Mouse (Mus musculus): Measurements from ENCODE around the gene Gng8. TPM values are rescaled to one million over a fixed set of nuclear protein-coding genes. Genes with fewer than 3 reads are reported as not detected.

Gng8 gene
- polyA plus RNA-seq, 1 experiment from 2014 or later, result 0.13 TPM

GRCm38 (mm10) chr7:16890944-16891343 lies 642 bp upstream of the Gng8 start:
- H3K9me3 ChIP-seq (replicated peaks), result peaks cover 5% of the 10 kb centered on the region
- 3% methylated on average over 23 of the region's 23 CpGs for WGBS (ENCODE audit: insufficient replicate concordance)
- H3K27me3 ChIP-seq, result peaks cover 97% of the 10 kb centered on the region
- H3K36me3 ChIP-seq (replicated peaks), result no peaks in the 10 kb centered on the region
- ATAC-seq (ENCODE audit: insufficient read depth), result no peak
- peaks cover 25% of the 10 kb centered on the region for H3K4me1 ChIP-seq (replicated peaks)
- H3K9ac ChIP-seq, result no peak overlapping the region
- no peak overlapping the region for H3K27ac ChIP-seq (replicated peaks)
- H3K4me2 ChIP-seq, result 0 out of 2 replicates have a peak overlapping the region, but pooled peaks have one; percentile 75
- H3K4me3 ChIP-seq (replicated peaks), result no peak overlapping the region

DNA sequence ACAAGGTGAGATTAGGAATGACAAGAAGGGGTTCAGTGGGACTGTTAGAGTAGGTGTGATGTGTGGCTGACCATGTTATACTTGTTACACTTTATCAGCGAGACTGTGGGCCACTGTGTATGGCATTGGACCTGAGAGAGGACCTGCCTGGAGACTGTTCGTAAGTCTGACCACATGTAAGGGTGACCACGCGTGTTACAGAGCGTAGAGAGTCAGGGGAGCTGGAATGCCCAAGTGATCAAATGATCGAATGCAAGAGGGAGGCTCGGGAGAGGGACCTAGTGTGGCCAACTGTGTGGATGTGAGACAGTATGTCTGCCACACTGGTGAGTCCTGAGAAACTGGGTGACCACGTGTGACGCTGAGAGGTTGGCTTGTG lies 755 bp downstream of the Gng8 start:
- peak overlapping the region; percentile 75 for H3K4me2 ChIP-seq
- H3K4me1 ChIP-seq (replicated peaks), result peaks cover 25% of the 10 kb centered on the region
- H3K27ac ChIP-seq (replicated peaks), result no peak overlapping the region
- H3K9ac ChIP-seq, result no peak overlapping the region
- H3K27me3 ChIP-seq, result peaks cover 83% of the 10 kb centered on the region
- ATAC-seq (ENCODE audit: insufficient read depth), result no peak
- no peaks in the 10 kb centered on the region for H3K9me3 ChIP-seq (replicated peaks)
- no peak overlapping the region for H3K4me3 ChIP-seq (replicated peaks)
- no peaks in the 10 kb centered on the region for H3K36me3 ChIP-seq (replicated peaks)
- 31% methylated on average over 9 of the region's 9 CpGs for WGBS (ENCODE audit: insufficient replicate concordance)

DNA sequence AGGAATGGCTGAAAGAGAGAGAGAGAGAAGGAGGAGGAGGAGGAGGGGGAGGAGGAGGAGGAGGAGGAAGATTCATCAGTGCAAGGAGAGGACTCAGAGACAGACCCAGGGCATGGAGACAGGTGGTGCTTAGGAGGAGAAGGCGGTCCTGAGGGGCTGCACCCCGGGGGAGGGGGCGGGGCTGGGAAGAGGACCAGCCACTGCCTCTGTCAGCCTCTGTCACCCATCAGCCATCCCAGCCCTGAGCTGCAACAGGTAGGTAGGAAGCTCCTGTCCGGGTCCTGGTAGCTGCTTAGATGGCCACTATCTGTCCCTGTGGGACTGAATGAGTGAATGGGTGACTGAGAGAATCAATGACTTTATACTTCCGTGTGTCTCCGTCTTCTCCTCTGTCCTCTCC lies 2.0 kb downstream of the Gng8 start:
- no peak overlapping the region for H3K27ac ChIP-seq (replicated peaks)
- H3K36me3 ChIP-seq (replicated peaks), result no peaks in the 10 kb centered on the region
- H3K4me3 ChIP-seq (replicated peaks), result no peak overlapping the region
- H3K9ac ChIP-seq, result no peak overlapping the region
- H3K4me1 ChIP-seq (replicated peaks), result peaks cover 25% of the 10 kb centered on the region
- no peaks in the 10 kb centered on the region for H3K9me3 ChIP-seq (replicated peaks)
- 8% methylated on average over 6 of the region's 6 CpGs for WGBS (ENCODE audit: insufficient replicate concordance)
- no peak for ATAC-seq (ENCODE audit: insufficient read depth)
- no peak overlapping the region for H3K4me2 ChIP-seq
- peaks cover 70% of the 10 kb centered on the region for H3K27me3 ChIP-seq

- WGBS (ENCODE audit: insufficient replicate concordance), result 7% methylated on average over 4 of the region's 4 CpGs
- peaks cover 65% of the 10 kb centered on the region for H3K27me3 ChIP-seq
- H3K4me1 ChIP-seq (replicated peaks), result peaks cover 25% of the 10 kb centered on the region
- no peak overlapping the region for H3K9ac ChIP-seq
- H3K27ac ChIP-seq (replicated peaks), result no peak overlapping the region
- no peak for ATAC-seq (ENCODE audit: insufficient read depth)
- no peaks in the 10 kb centered on the region for H3K36me3 ChIP-seq (replicated peaks)
- no peaks in the 10 kb centered on the region for H3K9me3 ChIP-seq (replicated peaks)
- no peak overlapping the region for H3K4me2 ChIP-seq
- H3K4me3 ChIP-seq (replicated peaks), result no peak overlapping the region
Observed at GRCm38 (mm10) chr7:16894279-16894678, 2.7 kb downstream of the Gng8 start.

GRCm38 (mm10) chr7:16895000-16895399 lies 3.4 kb downstream of the Gng8 start:
- peak; percentile 18; the same call in 1 of the 2 replicates for ATAC-seq (ENCODE audit: insufficient read depth)
- Histone ChIP-seq H3K4me1 (replicated peaks) (peaks cover 25% of the 10 kb centered on the region), H3K9me3 (replicated peaks) (no peaks in the 10 kb centered on the region), H3K9ac (no peak overlapping the region), H3K4me3 (replicated peaks) (no peak overlapping the region), H3K27ac (replicated peaks) (no peak overlapping the region), H3K4me2 (peak overlapping the region; percentile 48), H3K36me3 (replicated peaks) (no peaks in the 10 kb centered on the region), H3K27me3 (peaks cover 63% of the 10 kb centered on the region)
- 1% methylated on average over 24 of the region's 24 CpGs for WGBS (ENCODE audit: insufficient replicate concordance)

DNA sequence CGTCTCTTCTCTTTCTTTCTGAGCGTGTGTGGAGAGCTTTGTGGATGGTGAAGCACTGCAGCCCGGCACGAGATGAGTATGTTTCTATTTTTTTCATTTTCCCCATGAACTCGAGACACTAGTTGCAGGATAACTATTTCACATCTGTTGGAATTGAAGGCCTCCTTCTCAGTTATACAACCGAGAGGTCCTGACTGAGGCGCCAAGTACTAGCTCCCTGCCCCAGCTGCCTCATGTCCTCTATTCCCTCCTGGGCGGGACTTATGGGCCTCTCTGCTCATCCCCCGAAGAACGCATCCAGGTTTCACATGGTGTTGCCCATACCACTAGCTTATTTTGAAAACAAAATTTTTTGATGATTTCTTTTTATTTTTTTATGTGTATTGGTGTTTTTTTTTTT lies 3.9 kb downstream of the Gng8 start:
- WGBS (ENCODE audit: insufficient replicate concordance), result 32% methylated on average over 10 of the region's 10 CpGs
- Histone ChIP-seq H3K27me3 (peaks cover 63% of the 10 kb centered on the region), H3K4me1 (replicated peaks) (peaks cover 25% of the 10 kb centered on the region), H3K4me3 (replicated peaks) (no peak overlapping the region), H3K9ac (no peak overlapping the region), H3K36me3 (replicated peaks) (no peaks in the 10 kb centered on the region), H3K9me3 (replicated peaks) (no peaks in the 10 kb centered on the region), H3K4me2 (peak overlapping the region; percentile 48; the same call in 1 of the 2 replicates), H3K27ac (replicated peaks) (no peak overlapping the region)
- ATAC-seq (ENCODE audit: insufficient read depth), result no peak

DNA sequence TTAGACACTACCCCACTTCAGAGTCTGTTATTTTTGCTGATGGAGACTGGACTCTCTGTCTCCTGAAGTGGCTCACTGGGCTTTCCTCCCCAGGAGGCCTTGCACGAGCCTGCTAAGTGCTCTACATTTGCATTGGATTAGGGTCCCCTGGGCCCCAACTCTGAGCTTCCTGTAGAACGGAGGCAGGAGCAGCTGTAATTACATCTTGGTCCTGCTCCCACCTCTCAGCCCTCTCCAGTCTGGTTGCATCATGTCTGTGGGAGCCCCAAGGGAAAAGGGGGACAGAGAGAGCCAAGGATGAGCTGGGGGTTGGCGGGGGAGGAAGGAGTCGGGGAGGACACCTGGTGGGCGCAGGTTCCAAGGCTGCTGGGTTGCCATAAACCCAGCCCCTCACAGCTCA lies 8.9 kb downstream of the Gng8 start:
- peaks cover 25% of the 10 kb centered on the region for H3K4me1 ChIP-seq (replicated peaks)
- no peak overlapping the region for H3K9ac ChIP-seq
- 40% methylated on average over 5 of the region's 5 CpGs for WGBS (ENCODE audit: insufficient replicate concordance)
- no peak overlapping the region for H3K4me2 ChIP-seq
- no peaks in the 10 kb centered on the region for H3K9me3 ChIP-seq (replicated peaks)
- no peak overlapping the region for H3K27ac ChIP-seq (replicated peaks)
- no peak overlapping the region for H3K4me3 ChIP-seq (replicated peaks)
- H3K36me3 ChIP-seq (replicated peaks), result no peaks in the 10 kb centered on the region
- no peak for ATAC-seq (ENCODE audit: insufficient read depth)
- H3K27me3 ChIP-seq, result peaks cover 16% of the 10 kb centered on the region

DNA sequence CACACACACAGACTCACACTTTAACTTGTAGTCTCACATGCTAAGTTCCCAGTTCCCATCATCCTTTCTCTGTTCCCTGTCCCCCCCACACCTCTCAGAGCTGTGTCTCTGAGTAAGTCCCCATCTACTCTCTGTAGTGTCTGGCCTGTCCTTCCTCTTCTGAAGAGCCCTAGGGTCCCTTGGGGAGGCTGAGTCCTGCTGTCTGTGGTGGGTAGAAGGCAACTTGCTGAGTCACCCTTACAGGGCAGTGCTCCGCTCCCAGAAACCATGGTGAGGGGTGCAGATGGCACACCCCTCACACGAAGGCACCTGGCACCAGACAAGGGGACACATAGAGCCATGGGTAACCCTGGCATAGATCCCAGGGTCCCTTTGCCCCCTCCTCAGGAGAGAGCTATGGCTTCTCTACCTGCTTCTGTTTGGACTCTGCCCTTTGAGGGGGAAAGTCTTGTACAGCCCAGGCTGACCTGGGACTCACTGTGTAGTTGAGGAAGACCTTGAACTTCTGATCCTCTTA lies 11.9 kb downstream of the Gng8 start:
- H3K4me1 ChIP-seq (replicated peaks), result peaks cover 42% of the 10 kb centered on the region
- no peaks in the 10 kb centered on the region for H3K36me3 ChIP-seq (replicated peaks)
- no peak for ATAC-seq (ENCODE audit: insufficient read depth)
- 15% methylated on average over 2 of the region's 2 CpGs for WGBS (ENCODE audit: insufficient replicate concordance)
- no peaks in the 10 kb centered on the region for H3K9me3 ChIP-seq (replicated peaks)
- no peak overlapping the region for H3K27ac ChIP-seq (replicated peaks)
- H3K27me3 ChIP-seq, result peaks cover 36% of the 10 kb centered on the region
- no peak overlapping the region for H3K4me2 ChIP-seq
- no peak overlapping the region for H3K4me3 ChIP-seq (replicated peaks)
- H3K9ac ChIP-seq, result no peak overlapping the region

DNA sequence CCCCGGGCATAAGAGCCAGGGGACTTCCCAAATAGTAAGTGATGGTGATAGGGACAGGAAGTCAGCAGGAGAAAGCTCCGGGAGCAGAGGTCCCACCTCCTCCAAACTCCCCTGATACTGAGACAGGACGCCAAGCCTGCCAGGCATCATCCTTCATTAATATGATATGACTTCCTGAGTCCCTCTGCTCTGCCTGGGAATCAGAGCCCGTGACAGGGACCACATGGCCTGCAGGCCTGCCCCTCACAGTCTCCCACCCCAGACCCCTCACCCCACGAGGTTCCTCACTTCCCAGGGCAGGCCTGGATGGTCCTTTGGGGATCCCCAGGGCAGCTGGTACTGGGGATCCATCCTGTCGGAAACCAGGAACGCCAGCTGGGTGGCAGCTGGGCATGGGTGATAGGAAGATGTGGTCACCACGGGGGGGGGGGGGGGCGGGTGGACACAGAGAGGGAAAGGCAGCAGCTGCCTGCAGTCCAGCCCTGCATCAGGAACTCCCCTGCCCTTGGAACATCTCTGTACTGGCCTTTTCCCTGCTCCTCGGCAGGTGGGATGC lies 12.6 kb downstream of the Gng8 start:
- 40% methylated on average over 8 of the region's 10 CpGs for WGBS (ENCODE audit: insufficient replicate concordance)
- no peak for ATAC-seq (ENCODE audit: insufficient read depth)
- no peak overlapping the region for H3K4me3 ChIP-seq (replicated peaks)
- H3K9me3 ChIP-seq (replicated peaks), result no peaks in the 10 kb centered on the region
- peaks cover 43% of the 10 kb centered on the region for H3K27me3 ChIP-seq
- H3K36me3 ChIP-seq (replicated peaks), result no peaks in the 10 kb centered on the region
- no peak overlapping the region for H3K9ac ChIP-seq
- H3K4me1 ChIP-seq (replicated peaks), result peaks cover 46% of the 10 kb centered on the region
- no peak overlapping the region for H3K27ac ChIP-seq (replicated peaks)
- no peak overlapping the region for H3K4me2 ChIP-seq

GRCm38 (mm10) chr7:16905491-16906021 lies 14.0 kb downstream of the Gng8 start:
- H3K4me2 ChIP-seq, result no peak overlapping the region
- no peak overlapping the region for H3K27ac ChIP-seq (replicated peaks)
- no peak; the same call in 1 of the 2 replicates for ATAC-seq (ENCODE audit: insufficient read depth)

DNA sequence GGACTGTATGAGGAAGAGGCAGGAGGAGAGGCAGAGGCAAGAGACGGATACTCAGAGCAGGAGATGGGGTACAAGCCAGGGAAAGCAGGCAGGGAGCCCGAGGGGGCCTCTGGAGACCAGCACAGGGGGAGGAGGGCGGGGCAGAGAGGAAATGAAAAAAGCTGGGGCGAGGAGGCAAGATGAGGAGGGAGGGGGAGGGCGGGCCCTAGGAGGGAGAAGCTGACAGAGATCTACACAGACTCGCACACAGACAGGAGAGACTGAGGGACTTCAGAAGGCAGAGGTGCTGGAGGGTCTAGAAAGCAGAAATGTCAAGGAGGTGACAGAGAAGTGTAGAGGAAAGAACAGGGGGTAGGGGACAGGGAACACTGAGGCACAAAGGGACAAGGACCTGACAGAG lies 14.7 kb downstream of the Gng8 start, which contains the start of gene Ptgir:
Gene Ptgir, plus strand, starts transcription at position 210 of the 400 bp plus-strand sequence.
- peaks cover 46% of the 10 kb centered on the region for H3K4me1 ChIP-seq (replicated peaks)
- 15% methylated on average over 6 of the region's 6 CpGs for WGBS (ENCODE audit: insufficient replicate concordance)

More at GRCm38 (mm10) chr7:16905491-16906021, 14.0 kb downstream of the Gng8 start:
- Histone ChIP-seq H3K9ac (no peak overlapping the region), H3K4me1 (replicated peaks) (peaks cover 46% of the 10 kb centered on the region), H3K27me3 (peaks cover 40% of the 10 kb centered on the region), H3K4me3 (replicated peaks) (no peak overlapping the region), H3K36me3 (replicated peaks) (no peaks in the 10 kb centered on the region), H3K9me3 (replicated peaks) (no peaks in the 10 kb centered on the region)
- WGBS (ENCODE audit: insufficient replicate concordance), result 26% methylated on average over 9 of the region's 9 CpGs

More for the DNA sequence above, 14.7 kb downstream of the Gng8 start, which contains the start of gene Ptgir:
- Histone ChIP-seq H3K9ac (no peak within 1 kb of the TSS), H3K27me3 (peaks cover 37% of the 10 kb centered on the region), H3K9me3 (replicated peaks) (no peaks in the 10 kb centered on the region), H3K4me2 (peak within 1 kb of the TSS; percentile 8; the same call in 1 of the 2 replicates), H3K36me3 (replicated peaks) (no peaks in the 10 kb centered on the region), H3K4me3 (replicated peaks) (no peak within 1 kb of the TSS), H3K27ac (replicated peaks) (no peak within 1 kb of the TSS)
- ATAC-seq (ENCODE audit: insufficient read depth), result no peak

All from liver, embryonic 15.5 days (tissue).